Mouse (Mus musculus): ENCODE measurements around the gene Atf4.

Atf4 gene

DNA sequence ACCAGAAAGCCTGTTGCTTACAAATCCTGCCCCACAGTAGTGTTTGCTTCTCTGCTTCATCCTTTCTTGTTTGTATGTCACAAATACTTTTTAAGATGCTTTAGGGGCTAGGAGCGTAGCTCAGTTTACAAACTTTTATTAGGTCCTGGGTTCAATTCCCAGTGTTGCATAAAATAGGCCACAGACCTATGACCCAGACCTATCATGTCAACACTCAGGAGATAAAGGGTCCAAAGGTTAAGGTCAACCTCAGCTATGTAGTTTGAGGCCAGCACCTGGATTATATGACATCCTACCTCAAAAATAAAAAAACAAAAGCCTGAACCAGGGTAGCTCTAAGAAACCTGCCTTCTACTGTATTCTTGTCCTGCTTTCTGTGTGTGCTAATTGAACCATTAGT, 6.4 kb upstream of the Atf4 start:
- in situ Hi-C loops (cut with MboI, MseI): no loop called here

GRCm38 (mm10) chr15:80249672-80250071, 5.3 kb upstream of the Atf4 start:
- in situ Hi-C loops (cut with MboI, MseI): no loop called here

GRCm38 (mm10) chr15:80250586-80250985, 4.4 kb upstream of the Atf4 start:
- in situ Hi-C loops (cut with MboI, MseI): no loop called here

GRCm38 (mm10) chr15:80253530-80253929, 1.5 kb upstream of the Atf4 start:
- in situ Hi-C loops (cut with MboI, MseI): no loop called here

DNA sequence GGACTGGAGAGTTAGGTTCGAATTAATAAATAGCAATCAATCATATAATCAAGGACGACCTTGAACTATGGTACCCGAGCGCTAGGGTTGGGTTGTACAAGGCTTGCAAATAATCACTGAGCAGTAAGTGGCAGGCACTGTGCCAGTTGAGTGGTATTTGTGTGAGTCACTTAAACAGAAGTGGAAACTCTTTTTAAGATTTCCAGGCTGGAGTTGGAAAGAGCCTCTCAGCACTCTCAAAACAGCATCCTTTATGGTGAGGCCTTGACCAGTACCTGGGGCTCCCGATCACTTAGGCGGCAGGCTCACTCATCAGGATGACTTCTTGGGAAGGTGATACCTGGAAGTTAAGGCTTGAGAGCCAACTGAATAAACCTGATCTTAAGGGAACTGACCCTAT, 777 bp upstream of the Atf4 start:
- in situ Hi-C loops (cut with MboI, MseI): no loop called here

GRCm38 (mm10) chr15:80255646-80256121, 700 bp downstream of the Atf4 start:
- in situ Hi-C loops (cut with MboI, MseI): no loop called here

DNA sequence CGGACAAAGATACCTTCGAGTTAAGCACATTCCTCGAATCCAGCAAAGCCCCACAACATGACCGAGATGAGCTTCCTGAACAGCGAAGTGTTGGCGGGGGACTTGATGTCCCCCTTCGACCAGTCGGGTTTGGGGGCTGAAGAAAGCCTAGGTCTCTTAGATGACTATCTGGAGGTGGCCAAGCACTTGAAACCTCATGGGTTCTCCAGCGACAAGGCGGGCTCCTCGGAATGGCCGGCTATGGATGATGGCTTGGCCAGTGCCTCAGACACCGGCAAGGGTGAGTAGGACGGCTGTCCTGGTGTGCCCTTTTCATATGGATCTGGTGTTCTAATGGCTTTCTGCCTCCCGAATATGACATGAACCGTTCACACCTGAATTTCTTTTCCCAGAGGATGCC, 1.3 kb downstream of the Atf4 start:
- in situ Hi-C loops (cut with MboI, MseI): no loop called here

DNA sequence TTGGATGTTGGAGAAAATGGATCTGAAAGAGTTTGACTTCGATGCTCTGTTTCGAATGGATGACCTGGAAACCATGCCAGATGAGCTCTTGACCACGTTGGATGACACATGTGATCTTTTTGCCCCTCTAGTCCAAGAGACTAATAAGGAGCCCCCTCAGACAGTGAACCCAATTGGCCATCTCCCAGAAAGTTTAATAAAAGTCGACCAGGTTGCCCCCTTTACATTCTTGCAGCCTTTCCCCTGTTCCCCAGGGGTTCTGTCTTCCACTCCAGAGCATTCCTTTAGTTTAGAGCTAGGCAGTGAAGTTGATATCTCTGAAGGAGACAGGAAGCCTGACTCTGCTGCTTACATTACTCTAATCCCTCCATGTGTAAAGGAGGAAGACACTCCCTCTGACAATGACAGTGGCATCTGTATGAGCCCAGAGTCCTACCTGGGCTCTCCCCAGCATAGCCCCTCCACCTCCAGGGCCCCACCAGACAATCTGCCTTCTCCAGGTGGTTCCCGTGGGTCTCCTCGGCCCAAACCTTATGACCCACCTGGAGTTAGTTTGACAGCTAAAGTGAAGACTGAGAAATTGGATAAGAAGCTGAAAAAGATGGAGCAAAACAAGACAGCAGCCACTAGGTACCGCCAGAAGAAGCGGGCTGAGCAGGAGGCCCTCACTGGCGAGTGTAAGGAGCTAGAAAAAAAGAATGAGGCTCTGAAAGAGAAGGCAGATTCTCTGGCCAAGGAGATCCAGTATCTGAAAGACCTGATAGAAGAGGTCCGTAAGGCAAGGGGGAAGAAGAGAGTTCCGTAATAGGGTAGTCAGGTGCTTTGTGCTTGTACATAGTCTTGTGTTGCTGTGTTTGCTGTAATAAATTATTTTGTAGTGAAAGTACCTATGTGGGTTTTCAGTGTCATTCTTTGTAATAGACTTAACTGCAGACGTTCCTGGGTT, 1.9 kb downstream of the Atf4 start:
- in situ Hi-C loops (cut with MboI, MseI): no loop called here

- in situ Hi-C loops (cut with MboI, MseI): no loop called here
Measured at GRCm38 (mm10) chr15:80257602-80258239, 2.7 kb downstream of the Atf4 start.

GRCm38 (mm10) chr15:80258240-80259170, 3.5 kb downstream of the Atf4 start:
- in situ Hi-C loops (cut with MboI, MseI): no loop called here

GRCm38 (mm10) chr15:80259406-80260045, 4.5 kb downstream of the Atf4 start:
- in situ Hi-C loops (cut with MboI, MseI): loop anchor here (5.0 kb wide), 1 partner anchor 32 kb away; no protein-coding TSS in a partner anchor

DNA sequence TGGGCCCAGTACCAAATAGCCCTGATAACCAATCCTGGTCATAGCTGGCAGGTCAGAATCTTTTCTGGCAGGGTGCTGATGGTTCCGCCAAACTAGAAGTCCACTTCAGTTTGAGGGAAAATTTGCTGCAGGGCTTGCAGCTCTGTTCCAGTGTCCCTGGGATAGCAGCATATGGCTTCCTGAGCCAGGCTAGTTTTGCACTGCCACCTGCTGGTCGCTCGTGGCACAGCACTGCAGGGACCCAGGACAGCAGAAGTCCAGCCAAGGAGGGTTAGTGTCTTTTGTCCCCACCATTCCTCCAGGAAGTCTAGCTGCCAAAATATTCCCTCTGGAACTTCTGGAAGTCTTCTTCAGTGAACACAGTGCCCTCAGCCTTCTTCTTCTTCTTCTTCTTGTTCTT, 5.7 kb downstream of the Atf4 start:
- in situ Hi-C loops (cut with MboI, MseI): loop anchor here (5.0 kb wide), 1 partner anchor 33 kb away; no protein-coding TSS in a partner anchor

GRCm38 (mm10) chr15:80261100-80261499, 6.1 kb downstream of the Atf4 start:
- in situ Hi-C loops (cut with MboI, MseI): loop anchor here (5.0 kb wide), 1 partner anchor 34 kb away; no protein-coding TSS in a partner anchor

DNA sequence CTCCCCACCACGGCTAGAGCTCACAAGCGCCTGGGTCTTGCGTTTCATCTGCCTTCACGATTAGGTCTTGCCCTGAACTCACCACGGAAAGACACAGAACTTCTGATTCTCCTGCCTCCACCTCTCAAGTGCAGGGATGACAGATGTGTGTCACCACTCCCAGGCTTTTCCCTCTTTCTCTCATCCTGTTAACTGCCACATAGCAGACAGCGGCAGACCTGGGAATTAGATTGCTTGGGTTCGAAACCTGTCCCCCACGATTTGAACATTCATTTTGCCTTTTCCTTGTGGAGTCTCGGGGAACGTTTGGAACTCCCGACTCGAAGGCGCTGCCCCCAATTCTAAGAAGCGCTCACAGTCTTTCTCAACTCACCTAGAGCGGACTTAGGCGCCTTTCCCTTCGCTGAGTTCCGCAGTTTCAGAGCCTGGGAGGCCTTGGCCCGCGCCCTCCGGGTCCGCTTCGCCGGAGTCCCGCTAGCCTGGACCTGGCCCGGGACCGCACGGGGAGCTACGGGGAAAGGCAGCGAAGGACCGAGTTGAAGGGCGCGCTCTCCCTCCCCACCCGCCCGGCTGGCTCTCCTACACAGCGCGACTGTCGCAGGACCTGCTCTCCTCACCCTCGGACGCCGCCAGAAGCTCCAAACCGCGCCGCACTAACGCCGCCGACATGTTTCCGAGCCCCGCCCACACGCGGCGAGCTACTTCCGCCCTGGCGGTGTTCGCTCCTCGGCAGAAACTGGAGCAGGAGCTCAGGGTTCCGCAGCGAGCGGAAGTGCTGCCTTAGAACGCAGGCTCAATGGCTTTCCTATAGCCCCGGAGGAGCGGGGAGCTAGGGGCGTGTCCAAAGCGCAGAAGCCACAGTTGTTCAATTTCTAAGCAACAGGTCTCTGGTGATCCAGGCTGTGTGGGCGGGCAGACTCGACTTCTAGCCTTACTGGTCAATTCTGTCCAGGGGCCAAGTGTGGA, 8.9 kb downstream of the Atf4 start, which contains the start of gene Rps19bp1:
Rps19bp1 (minus strand) TSS at position 706 of the 966 bp plus-strand sequence.
- in situ Hi-C loops (cut with MboI, MseI): loop anchor here (5.0 kb wide), 1 partner anchor 37 kb away; no protein-coding TSS in a partner anchor

GRCm38 (mm10) chr15:80266281-80266680, 11.3 kb downstream of the Atf4 start:
- in situ Hi-C loops (cut with MboI, MseI): no loop called here

DNA sequence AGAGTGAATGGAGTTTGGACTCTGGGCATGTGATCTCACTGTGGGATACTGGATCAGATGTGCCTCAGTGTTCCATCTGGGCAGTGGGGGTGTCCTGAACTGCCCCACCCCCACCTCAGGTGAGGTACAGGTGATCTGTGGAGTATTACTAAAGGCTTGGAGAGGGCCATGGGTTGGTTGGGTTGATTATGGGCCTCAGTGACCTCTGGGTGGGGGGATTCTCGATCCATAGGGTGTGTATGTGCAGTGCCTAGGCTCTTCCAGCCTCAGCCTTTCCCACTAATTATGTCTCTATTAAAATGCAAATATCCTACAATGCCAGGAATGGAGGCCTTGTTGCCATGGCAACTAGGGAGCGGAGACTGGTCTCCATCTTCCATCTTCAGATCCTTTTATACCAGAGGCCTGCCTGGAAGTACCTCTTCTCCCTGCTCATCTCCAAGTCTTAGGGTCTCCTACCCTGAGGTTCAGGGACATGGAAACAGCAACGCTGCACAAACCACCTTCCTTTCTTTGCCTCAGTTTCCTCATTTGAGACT, 16.9 kb downstream of the Atf4 start:
- in situ Hi-C loops (cut with MboI, MseI): no loop called here

DNA sequence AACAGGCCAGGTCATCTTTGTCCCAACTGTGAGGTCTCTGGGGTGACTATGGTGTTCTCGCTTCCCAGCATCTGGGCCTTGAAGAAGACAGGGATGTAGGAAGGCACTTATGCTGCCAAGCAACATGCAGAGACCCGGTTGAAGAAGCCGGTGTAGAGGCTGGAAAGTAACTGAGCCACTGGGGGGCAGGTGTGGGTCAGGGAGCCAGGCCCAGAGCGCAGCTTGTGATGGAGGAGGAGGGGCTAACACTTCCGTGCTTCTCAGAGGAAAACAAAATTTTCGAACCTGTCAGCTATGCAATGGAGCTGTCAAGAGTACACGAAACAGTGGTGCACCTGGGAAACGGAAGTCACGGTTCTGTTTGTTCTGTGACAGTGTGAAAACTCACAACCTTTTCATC, 22.1 kb downstream of the Atf4 start:
- in situ Hi-C loops (cut with MboI, MseI): no loop called here

- in situ Hi-C loops (cut with MboI, MseI): no loop called here
Measured at GRCm38 (mm10) chr15:80277625-80278024, 22.6 kb downstream of the Atf4 start.

GRCm38 (mm10) chr15:80278121-80278759, 23.3 kb downstream of the Atf4 start:
- in situ Hi-C loops (cut with MboI, MseI): no loop called here
